In genomic region chr2:124416730-124417129, GRCm38 (mm10) we compare ENCODE assay signal across 21 mouse cellular contexts.
A peak's percentile ranks its signal among the peaks of the same experiment; 100 is the strongest.
DNase-seq lines count a peak whose midpoint lies in the region; ATAC-seq lines count a peak whose summit lies in the region.
"Had no signal": no experiment of that assay in that cellular context is flagged by ENCODE, and none has a peak within 500 bp of the region (broad histone marks: within the 10 kb centered on the region; RNA-seq: fewer than 3 reads in every experiment).

No protein-coding gene starts in this region.

- H3K4me2 ChIP-seq in heart, embryonic 11.5 days = no peak overlapping the region

- ATAC-seq in heart, embryonic 11.5 days (replicated peaks; ENCODE audit: insufficient number of reproducible peaks, low FRiP score, low TSS enrichment) = no peak
- ATAC-seq in granulocyte monocyte progenitor cell, adult 5-6 weeks (replicated peaks; ENCODE audit: poor library complexity, severe bottlenecking) = peak; percentile 48
- ATAC-seq in megakaryocyte progenitor cell, adult 5-6 weeks (replicated peaks; ENCODE audit: poor library complexity) = peak; percentile 52
- ATAC-seq: activated CD4-positive, CD25-positive, alpha-beta regulatory T cell, adult 4 months; CD4-positive, CD25-positive, alpha-beta regulatory T cell, adult 4 months; Patski had no signal

- intact Hi-C loops in heart, postnatal 14 days (cut with DNase I) = no loop called here

- H3K27me3 ChIP-seq in heart, embryonic 11.5 days (ENCODE audit: control insufficient read depth, insufficient read depth, low read length) = no peaks in the 10 kb centered on the region
- H3K27me3 ChIP-seq: CH12.LX, Patski had no signal

- no peaks in the 10 kb centered on the region for H3K9me3 ChIP-seq in heart, embryonic 11.5 days (replicated peaks; ENCODE audit: control insufficient read depth, low read length)

- H3K27ac ChIP-seq in heart, embryonic 11.5 days (ENCODE audit: low read depth, low read length) = no peak overlapping the region

- peak; percentile 54 for DNase-seq in heart, adult 11 months
- no peak for DNase-seq in heart, postnatal 14 days
- DNase-seq in yolk sac, embryonic 10.5 days (ENCODE audit: low spot score) = no peak
- DNase-seq: adrenal gland, adult 2 months; adrenal gland, adult 8-10 months; adrenal gland, postnatal 10 days; adrenal gland, postnatal 14 days; adrenal gland, postnatal 25 days; adrenal gland, postnatal 36 days; B cell, adult 2 months; cerebellum, adult 11 months; cerebellum, adult 11-12 months; cerebellum, adult 18-20 months had no signal

- H3K4me1 ChIP-seq in heart, embryonic 11.5 days (ENCODE audit: control insufficient read depth, insufficient read depth, low read length) = peaks cover 12% of the 10 kb centered on the region

- H3K9ac ChIP-seq in heart, embryonic 11.5 days (ENCODE audit: low read depth, low read length) = no peak overlapping the region

- 62% methylated on average over 3 of the region's 3 CpGs for WGBS in heart, embryonic 11.5 days (ENCODE audit: insufficient replicate concordance)

- H3K36me3 ChIP-seq in heart, embryonic 11.5 days (ENCODE audit: control insufficient read depth, insufficient read depth, low read length) = no peaks in the 10 kb centered on the region
- H3K36me3 ChIP-seq: G1E had no signal

- H3K4me3 ChIP-seq in heart, embryonic 11.5 days (ENCODE audit: low read depth, low read length) = no peak overlapping the region
